Mouse (Mus musculus): ENCODE results near the gene Dnttip2. TPM values are rescaled to one million over a fixed set of nuclear protein-coding genes. Genes with fewer than 3 reads are reported as not detected.
"Not testable (repeated sequence)": the region's sequence is repeated elsewhere in the genome, so short reads cannot be mapped to it uniquely, and the experiment has no call there.

The Dnttip2 gene
- 43.5 and 45.8 TPM in 2 replicates for polyA plus RNA-seq (2012; ENCODE audit: insufficient read depth, insufficient read length, missing spikeins)

- peak within 1 kb of the TSS; percentile 65 for H3K27ac ChIP-seq (ENCODE audit: insufficient read depth, low read depth, low read length)
- no peak for TF ChIP-seq CTCF (IDR thresholded peaks at IDR 0.05; ENCODE audit: low read depth, low read length)
- 0 out of 2 replicates have a peak, but pooled peaks have one; percentile 42 for TF ChIP-seq POLR2A (IDR thresholded peaks at IDR 0.05; ENCODE audit: borderline replicate concordance, low read depth, low read length)
- H3K4me3 ChIP-seq (ENCODE audit: insufficient read depth, low read length) = peak within 1 kb of the TSS; percentile 92
- peaks cover 26% of the 10 kb centered on the region for H3K4me1 ChIP-seq (ENCODE audit: control insufficient read depth, insufficient read depth, low read length)
These were observed at the start of gene Dnttip2 for GRCm38 (mm10) chr3:122274241-122275024. Dnttip2 (plus strand) TSS chr3:122274388.

- not testable (repeated sequence) for H3K4me3 ChIP-seq (ENCODE audit: insufficient read depth, low read length); H3K27ac ChIP-seq (ENCODE audit: insufficient read depth, low read depth, low read length)
- peaks cover 14% of the 10 kb centered on the region for H3K4me1 ChIP-seq (ENCODE audit: control insufficient read depth, insufficient read depth, low read length)
These were observed 47.2 kb upstream of the Dnttip2 start for GRCm38 (mm10) chr3:122226972-122227371.

GRCm38 (mm10) chr3:122235772-122236171 is 38.4 kb upstream of the Dnttip2 start:
- TF ChIP-seq POLR2A (IDR thresholded peaks at IDR 0.05; ENCODE audit: borderline replicate concordance, low read depth, low read length) (no peak), CTCF (IDR thresholded peaks at IDR 0.05; ENCODE audit: low read depth, low read length) (no peak)
- H3K4me1 ChIP-seq (ENCODE audit: control insufficient read depth, insufficient read depth, low read length) = peaks cover 5% of the 10 kb centered on the region
- no peak overlapping the region for H3K27ac ChIP-seq (ENCODE audit: insufficient read depth, low read depth, low read length)
- H3K4me3 ChIP-seq (ENCODE audit: insufficient read depth, low read length) = no peak overlapping the region

- Histone ChIP-seq H3K27ac (ENCODE audit: insufficient read depth, low read depth, low read length) (no peak overlapping the region), H3K4me3 (ENCODE audit: insufficient read depth, low read length) (no peak overlapping the region), H3K4me1 (ENCODE audit: control insufficient read depth, insufficient read depth, low read length) (peaks cover 28% of the 10 kb centered on the region)
- no peak for TF ChIP-seq POLR2A (IDR thresholded peaks at IDR 0.05; ENCODE audit: borderline replicate concordance, low read depth, low read length)
- TF ChIP-seq CTCF (IDR thresholded peaks at IDR 0.05; ENCODE audit: low read depth, low read length) = no peak
These were observed 31.3 kb upstream of the Dnttip2 start for GRCm38 (mm10) chr3:122242876-122243275.

- Histone ChIP-seq H3K4me1 (ENCODE audit: control insufficient read depth, insufficient read depth, low read length) (peaks cover 28% of the 10 kb centered on the region), H3K27ac (ENCODE audit: insufficient read depth, low read depth, low read length) (peak overlapping the region; percentile 47), H3K4me3 (ENCODE audit: insufficient read depth, low read length) (no peak overlapping the region)
- TF ChIP-seq POLR2A (IDR thresholded peaks at IDR 0.05; ENCODE audit: borderline replicate concordance, low read depth, low read length) (no peak), CTCF (IDR thresholded peaks at IDR 0.05; ENCODE audit: low read depth, low read length) (no peak)
These were observed 30.6 kb upstream of the Dnttip2 start for GRCm38 (mm10) chr3:122243416-122244167.

GRCm38 (mm10) chr3:122244759-122245158 is 29.4 kb upstream of the Dnttip2 start:
- TF ChIP-seq POLR2A (IDR thresholded peaks at IDR 0.05; ENCODE audit: borderline replicate concordance, low read depth, low read length) = no peak
- TF ChIP-seq CTCF (IDR thresholded peaks at IDR 0.05; ENCODE audit: low read depth, low read length) = no peak
- Histone ChIP-seq H3K4me1 (ENCODE audit: control insufficient read depth, insufficient read depth, low read length) (peaks cover 28% of the 10 kb centered on the region), H3K27ac (ENCODE audit: insufficient read depth, low read depth, low read length) (peak overlapping the region; percentile 50), H3K4me3 (ENCODE audit: insufficient read depth, low read length) (peak overlapping the region; percentile 32; the same call in 1 of the 2 replicates)

GRCm38 (mm10) chr3:122245215-122245877 is 28.8 kb upstream of the Dnttip2 start, which contains the start of gene Gclm:
Gclm (plus strand) TSS chr3:122245557.
- Histone ChIP-seq H3K27ac (ENCODE audit: insufficient read depth, low read depth, low read length) (peak within 1 kb of the TSS; percentile 69), H3K4me1 (ENCODE audit: control insufficient read depth, insufficient read depth, low read length) (peaks cover 31% of the 10 kb centered on the region), H3K4me3 (ENCODE audit: insufficient read depth, low read length) (peak within 1 kb of the TSS; percentile 98)
- TF ChIP-seq CTCF (IDR thresholded peaks at IDR 0.05; ENCODE audit: low read depth, low read length) = no peak
- 0 out of 2 replicates have a peak, but pooled peaks have one; percentile 28 for TF ChIP-seq POLR2A (IDR thresholded peaks at IDR 0.05; ENCODE audit: borderline replicate concordance, low read depth, low read length)

GRCm38 (mm10) chr3:122245878-122246332 is 28.3 kb upstream of the Dnttip2 start:
- Histone ChIP-seq H3K4me3 (ENCODE audit: insufficient read depth, low read length) (peak overlapping the region; percentile 98), H3K4me1 (ENCODE audit: control insufficient read depth, insufficient read depth, low read length) (peaks cover 35% of the 10 kb centered on the region), H3K27ac (ENCODE audit: insufficient read depth, low read depth, low read length) (peak overlapping the region; percentile 69)
- TF ChIP-seq POLR2A (IDR thresholded peaks at IDR 0.05; ENCODE audit: borderline replicate concordance, low read depth, low read length) = no peak
- no peak for TF ChIP-seq CTCF (IDR thresholded peaks at IDR 0.05; ENCODE audit: low read depth, low read length)

GRCm38 (mm10) chr3:122246406-122246805 is 27.8 kb upstream of the Dnttip2 start:
- Histone ChIP-seq H3K4me3 (ENCODE audit: insufficient read depth, low read length) (peak overlapping the region; percentile 98), H3K4me1 (ENCODE audit: control insufficient read depth, insufficient read depth, low read length) (peaks cover 39% of the 10 kb centered on the region), H3K27ac (ENCODE audit: insufficient read depth, low read depth, low read length) (no peak overlapping the region)
- no peak for TF ChIP-seq POLR2A (IDR thresholded peaks at IDR 0.05; ENCODE audit: borderline replicate concordance, low read depth, low read length)
- no peak for TF ChIP-seq CTCF (IDR thresholded peaks at IDR 0.05; ENCODE audit: low read depth, low read length)
